Mouse (Mus musculus) ES-E14 (cell line): ENCODE data around the gene Ccdc172. TPM values are rescaled to one million over a fixed set of nuclear protein-coding genes. Genes with fewer than 3 reads are reported as not detected.

Experiments used
- DNase-seq: peaks from one replicate; pipeline ENCODE4 v3.0.0-alpha.2; 2013; ENCODE audit warnings: low read depth, low spot score
- H3K27ac ChIP-seq: 2 replicates; pipeline ENCODE4 v1.5.1; 2012; ENCODE audit warnings: low read depth, mild to moderate bottlenecking, low read length, moderate library complexity, mixed read lengths; ENCODE audit not compliant: poor library complexity, insufficient read depth, severe bottlenecking
- H3K36me3 ChIP-seq: 2 replicates; pipeline ENCODE4 v1.6.1; 2012; ENCODE audit warnings: mild to moderate bottlenecking, low read length, moderate library complexity, mixed read lengths; ENCODE audit not compliant: control insufficient read depth, poor library complexity, insufficient read depth, severe bottlenecking
- H3K4me1 ChIP-seq, 2 experiments: fragments of 150-350 bp in 1 of 2; sonication (generic) in 1 of 2; 2 replicates each; pipeline ENCODE4 v1.6.1; 2012; ENCODE audit warnings: low read length in 2 of 2, mild to moderate bottlenecking in 1 of 2, mixed read lengths in 1 of 2; ENCODE audit not compliant: control insufficient read depth in 2 of 2, insufficient read depth in 2 of 2, poor library complexity in 1 of 2
- H3K4me3 ChIP-seq, 2 experiments: fragments of 150-350 bp in 1 of 2; sonication (generic) in 1 of 2; 2 replicates each; pipeline ENCODE4 v1.5.1; 2012; ENCODE audit warnings: low read length in 2 of 2, low read depth in 1 of 2, mild to moderate bottlenecking in 1 of 2, mixed read lengths in 1 of 2; ENCODE audit not compliant: insufficient read depth in 1 of 2, poor library complexity in 1 of 2, severe bottlenecking in 1 of 2
- H3K9ac ChIP-seq: 2 replicates; pipeline ENCODE4 v1.6.1; 2012; ENCODE audit warnings: low read depth, mild to moderate bottlenecking, low read length, mixed read lengths; ENCODE audit not compliant: poor library complexity, insufficient read depth, severe bottlenecking
- H3K9me3 ChIP-seq: fragments of 150-350 bp; sonication (generic); 2 replicates; pipeline ENCODE4 v1.6.1; 2012; ENCODE audit warnings: low read depth, mild to moderate bottlenecking, low read length; ENCODE audit not compliant: control insufficient read depth, insufficient read depth
- CHD2 ChIP-seq: IDR thresholded peaks from 2 replicates; pipeline ENCODE4 v1.6.1; 2014; ENCODE audit warnings: mild to moderate bottlenecking, low read depth, low read length, inconsistent platforms
- HCFC1 ChIP-seq: IDR thresholded peaks from 2 replicates; pipeline ENCODE4 v1.6.1; 2012; ENCODE audit warnings: low read length, inconsistent platforms, borderline replicate concordance; ENCODE audit not compliant: insufficient read depth
- MAFK ChIP-seq: IDR thresholded peaks from 2 replicates; pipeline ENCODE4 v1.6.1; 2014; ENCODE audit warnings: mild to moderate bottlenecking, low read depth, low read length, inconsistent platforms; ENCODE audit not compliant: insufficient read depth
- ZC3H11A ChIP-seq: IDR thresholded peaks from 2 replicates; pipeline ENCODE4 v1.6.1; 2012; ENCODE audit warnings: low read depth, mild to moderate bottlenecking, inconsistent platforms, low read length, borderline replicate concordance
- ZNF384 ChIP-seq: IDR thresholded peaks from 2 replicates; pipeline ENCODE4 v1.6.1; 2012; ENCODE audit warnings: low read depth, low read length, inconsistent platforms
- in situ Hi-C, 2 experiments: fragments of 600-800 bp; cut with MboI; formaldehyde crosslinking; loops; one replicate each; pipeline ENCODE4 v1.15.1; 2025; ENCODE audit warnings: low sequenced_read_pairs in 2 of 2, inconsistent platforms in 1 of 2; ENCODE audit not compliant: unreplicated experiment in 2 of 2
- total RNA-seq: library from RNA; depleted of rRNA; stranded (reverse); fragments of 300-350 nt; gene quantifications from 2 replicates; pipeline ENCODE4 v1.2.3, GENCODE M21; 2012; rRNA removed

The Ccdc172 gene
- 1.2 and 3.5 TPM in 2 replicates for total RNA-seq

DNA sequence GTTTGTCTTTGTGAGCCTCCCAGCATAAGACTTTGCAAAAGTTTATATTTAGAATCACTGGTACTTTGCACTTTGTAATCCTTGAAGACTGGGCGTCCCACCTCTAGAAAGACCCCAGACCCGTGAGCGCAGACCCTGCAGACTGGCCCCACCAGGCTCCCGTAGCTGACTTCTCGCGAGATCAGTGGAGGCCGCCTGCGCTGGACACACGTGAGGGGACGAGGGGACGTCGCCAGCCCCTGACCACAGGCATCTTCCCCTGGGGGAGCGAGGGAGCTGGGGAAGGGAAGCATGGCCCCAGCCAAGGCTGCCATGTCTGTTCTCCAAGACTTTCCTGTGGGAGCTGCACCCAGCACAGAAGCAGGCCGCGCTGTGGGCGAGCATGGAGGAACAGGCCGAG is at the start of gene Ccdc172:
TSS of gene Ccdc172 (plus strand) at position 176 of the 400 bp plus-strand sequence.
- in situ Hi-C loops, result no loop called here
- H3K27ac ChIP-seq, result no peak within 1 kb of the TSS
- TF ChIP-seq ZC3H11A (no peak), CHD2 (peak; percentile 76), ZNF384 (no peak)

GRCm38 (mm10) chr19:58463755-58464154 is 48.0 kb upstream of the Ccdc172 start:
- DNase-seq, result no peak
- Histone ChIP-seq H3K36me3 (no peaks in the 10 kb centered on the region), H3K4me1 (no peaks in the 10 kb centered on the region), H3K9me3 (no peaks in the 10 kb centered on the region), H3K27ac (no peak overlapping the region), H3K9ac (no peak overlapping the region), H3K4me3 (no peak overlapping the region)
- TF ChIP-seq ZNF384 (no peak), MAFK (no peak), CHD2 (no peak), HCFC1 (no peak), ZC3H11A (no peak)
- in situ Hi-C loops, result no loop called here

More for the DNA sequence above, at the start of gene Ccdc172:
- no peak for DNase-seq
- Histone ChIP-seq H3K9ac (no peak within 1 kb of the TSS; the same call in 1 of the 2 replicates), H3K36me3 (no peaks in the 10 kb centered on the region), H3K9me3 (no peaks in the 10 kb centered on the region), H3K4me3 (peak within 1 kb of the TSS; percentile 38 to 58), H3K4me1 (no peaks in the 10 kb centered on the region)

- H3K9me3 ChIP-seq, result no peaks in the 10 kb centered on the region
- no peak overlapping the region for H3K9ac ChIP-seq
- no peaks in the 10 kb centered on the region for H3K4me1 ChIP-seq
- no peaks in the 10 kb centered on the region for H3K36me3 ChIP-seq
- in situ Hi-C loops, result no loop called here
- DNase-seq, result no peak
- no peak overlapping the region for H3K27ac ChIP-seq
- no peak overlapping the region for H3K4me3 ChIP-seq
- no peak for TF ChIP-seq ZC3H11A
- no peak for TF ChIP-seq HCFC1
- TF ChIP-seq ZNF384, result no peak
- TF ChIP-seq MAFK, result no peak
- TF ChIP-seq CHD2, result no peak
Observed at GRCm38 (mm10) chr19:58468331-58468730, 43.5 kb upstream of the Ccdc172 start.

DNA sequence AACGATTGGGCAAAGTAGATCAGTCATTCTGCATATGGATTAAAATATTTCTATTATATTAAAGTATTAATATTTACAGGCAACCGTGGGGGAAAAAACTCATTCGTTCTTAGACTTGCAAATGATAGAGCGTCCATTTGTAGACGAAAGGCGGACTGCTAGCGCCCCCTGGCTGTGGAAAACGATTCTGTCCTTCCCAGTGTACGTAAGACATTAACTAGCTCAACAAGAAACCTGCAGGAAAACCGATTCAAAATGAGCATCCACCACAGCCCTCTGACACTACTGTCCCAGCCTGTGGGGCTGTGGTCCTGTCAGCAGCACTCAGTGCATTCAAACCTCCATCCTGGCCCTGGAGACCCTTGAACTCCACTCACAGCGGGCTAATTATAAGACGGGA is 42.4 kb upstream of the Ccdc172 start:
- Histone ChIP-seq H3K4me1 (no peaks in the 10 kb centered on the region), H3K4me3 (no peak overlapping the region), H3K27ac (no peak overlapping the region), H3K9me3 (no peaks in the 10 kb centered on the region), H3K36me3 (no peaks in the 10 kb centered on the region), H3K9ac (no peak overlapping the region)
- peak; percentile 66 for DNase-seq
- in situ Hi-C loops, result no loop called here
- no peak for TF ChIP-seq CHD2
- TF ChIP-seq ZNF384, result no peak
- TF ChIP-seq ZC3H11A, result peak; percentile 98
- no peak for TF ChIP-seq HCFC1
- no peak for TF ChIP-seq MAFK

- in situ Hi-C loops, result no loop called here
- no peak for DNase-seq
Observed at GRCm38 (mm10) chr19:58474251-58474650, 37.5 kb upstream of the Ccdc172 start.

More at GRCm38 (mm10) chr19:58474251-58474650, 37.5 kb upstream of the Ccdc172 start:
- H3K4me1 ChIP-seq, result no peaks in the 10 kb centered on the region
- TF ChIP-seq ZNF384 (no peak), MAFK (no peak), CHD2 (no peak), ZC3H11A (no peak), HCFC1 (no peak)
- no peak overlapping the region for H3K27ac ChIP-seq
- no peaks in the 10 kb centered on the region for H3K9me3 ChIP-seq
- no peak overlapping the region for H3K4me3 ChIP-seq
- H3K36me3 ChIP-seq, result no peaks in the 10 kb centered on the region
- H3K9ac ChIP-seq, result no peak overlapping the region
